Mouse (Mus musculus) MEL (cell line): Measurements from ENCODE around the gene Ano5.

Experiments used
- CHD1 ChIP-seq: IDR thresholded peaks from 2 replicates; pipeline ENCODE4 v1.6.1; 2012; ENCODE audit warnings: low read depth, mild to moderate bottlenecking, inconsistent platforms, low read length, improper control_type of control experiment
- CTCF ChIP-seq, 3 experiments: IDR thresholded peaks in 2 of 3; conservative IDR thresholded peaks in 1 of 3; 2 replicates each; pipeline ENCODE4 v1.5.1; 2011 to 2012; ENCODE audit warnings: low read length in 3 of 3, low read depth in 2 of 3, mild to moderate bottlenecking in 2 of 3, improper control_type of control experiment in 1 of 3, inconsistent platforms in 1 of 3, mixed read lengths in 1 of 3, moderate library complexity in 1 of 3; ENCODE audit not compliant: control insufficient read depth in 1 of 3, insufficient read depth in 1 of 3, poor library complexity in 1 of 3, severe bottlenecking in 1 of 3

DNA sequence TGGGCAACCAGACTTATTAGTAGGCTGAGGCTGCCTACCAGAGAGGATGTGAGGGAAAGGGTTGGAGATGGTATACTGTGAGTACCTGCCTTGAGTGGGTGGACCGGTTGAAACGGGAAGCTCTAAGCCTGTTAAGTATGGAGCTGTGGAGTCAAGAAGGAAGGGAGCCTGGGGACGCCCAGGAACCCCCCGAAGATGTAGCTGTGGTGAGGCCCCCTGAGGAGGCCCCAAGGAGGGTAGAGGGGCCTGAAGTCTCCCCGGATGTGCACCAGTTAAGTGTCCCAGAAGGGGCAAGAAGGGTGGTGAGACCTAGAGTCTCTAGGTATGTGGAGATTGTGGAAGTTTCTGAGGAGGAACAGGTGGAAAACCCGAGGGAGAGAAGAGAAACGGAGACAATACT lies 682 bp upstream of the Ano5 start:
- TF ChIP-seq CTCF (IDR thresholded peaks at IDR 0.05 in 2 of 3, conservative IDR thresholded peaks at IDR 0.05 in 1 of 3; ENCODE audit: control insufficient read depth in 1 of 3, insufficient read depth in 1 of 3, low read depth in 2 of 3, low read length in 3 of 3, poor library complexity in 1 of 3, severe bottlenecking in 1 of 3) (no peak), CHD1 (no peak)
